In genomic region chr14:28128999-28129398, GRCm38 (mm10) we compare ENCODE assay signal across 25 mouse cellular contexts.
"Had no signal": no experiment of that assay in that cellular context is flagged by ENCODE, and none has a peak within 500 bp of the region (broad histone marks: within the 10 kb centered on the region; RNA-seq: fewer than 3 reads in every experiment).

No protein-coding gene starts in this region.

- H3K4me3 ChIP-seq: heart, adult 2 months; heart, embryonic 13.5 days; heart, embryonic 15.5 days; hindbrain, embryonic 13.5 days; hindbrain, embryonic 15.5 days; kidney, embryonic 15.5 days; limb, embryonic 13.5 days; limb, embryonic 15.5 days had no signal

- H3K4me1 ChIP-seq: hindbrain, embryonic 13.5 days; hindbrain, embryonic 15.5 days; kidney, embryonic 15.5 days had no signal

- H3K4me2 ChIP-seq: heart, embryonic 11.5 days; heart, embryonic 13.5 days; heart, embryonic 15.5 days; hindbrain, embryonic 13.5 days; hindbrain, embryonic 15.5 days; kidney, embryonic 15.5 days; limb, embryonic 13.5 days; limb, embryonic 15.5 days had no signal

- H3K36me3 ChIP-seq: heart, embryonic 13.5 days; heart, embryonic 15.5 days; hindbrain, embryonic 13.5 days; hindbrain, embryonic 15.5 days; kidney, embryonic 15.5 days; limb, embryonic 13.5 days; limb, embryonic 15.5 days had no signal

- H3K27me3 ChIP-seq: heart, embryonic 13.5 days; heart, embryonic 15.5 days; hindbrain, embryonic 13.5 days; hindbrain, embryonic 15.5 days; kidney, embryonic 15.5 days; limb, embryonic 15.5 days had no signal

- ATAC-seq: hindbrain, postnatal 0 days; intestine, embryonic 16.5 days had no signal

- H3K27ac ChIP-seq: heart, adult 2 months; heart, embryonic 13.5 days; heart, embryonic 15.5 days; hindbrain, embryonic 13.5 days; hindbrain, embryonic 15.5 days; hindbrain, postnatal 0 days; kidney, embryonic 15.5 days; kidney, postnatal 0 days; limb, embryonic 13.5 days; limb, embryonic 15.5 days had no signal

- H3K9me3 ChIP-seq: heart, embryonic 13.5 days; heart, embryonic 15.5 days; hindbrain, embryonic 13.5 days; hindbrain, embryonic 15.5 days; kidney, embryonic 15.5 days; limb, embryonic 13.5 days; limb, embryonic 15.5 days had no signal

- H3K9ac ChIP-seq: heart, embryonic 13.5 days; heart, embryonic 15.5 days; hindbrain, embryonic 13.5 days; hindbrain, embryonic 15.5 days; kidney, embryonic 15.5 days; limb, embryonic 13.5 days; limb, embryonic 15.5 days had no signal

- DNase-seq: gastrocnemius, postnatal 14 days; gastrocnemius, postnatal 36 days; heart, adult 11 months; heart, adult 2 months; heart, postnatal 14 days; heart, postnatal 36 days; kidney, adult 11 months; kidney, adult 2 months; kidney, adult 9 months; kidney, postnatal 14 days; kidney, postnatal 36 days; layer of hippocampus, adult 9-11 months; layer of hippocampus, postnatal 36 days; left cerebral cortex, postnatal 4 days had no signal
